Mouse (Mus musculus) adipose tissue, adult 10 weeks (tissue): ENCODE data around the gene Hsd17b10. TPM values are rescaled to one million over a fixed set of nuclear protein-coding genes. Genes with fewer than 3 reads are reported as not detected.

Source experiments
- polyA plus RNA-seq: library from polyadenylated mRNA; stranded (reverse); fragments of 350-450 nt; fragmentation: Illumina TruSeq; extraction: RNeasy Lipid Tissue Mini Kit (QIAGEN cat#74804); gene quantifications from one replicate; pipeline ENCODE4 v1.2.3, GENCODE M21; 2014; ENCODE audit warnings: low read depth, low replicate concordance

The Hsd17b10 gene
- 144 TPM for polyA plus RNA-seq

DNA sequence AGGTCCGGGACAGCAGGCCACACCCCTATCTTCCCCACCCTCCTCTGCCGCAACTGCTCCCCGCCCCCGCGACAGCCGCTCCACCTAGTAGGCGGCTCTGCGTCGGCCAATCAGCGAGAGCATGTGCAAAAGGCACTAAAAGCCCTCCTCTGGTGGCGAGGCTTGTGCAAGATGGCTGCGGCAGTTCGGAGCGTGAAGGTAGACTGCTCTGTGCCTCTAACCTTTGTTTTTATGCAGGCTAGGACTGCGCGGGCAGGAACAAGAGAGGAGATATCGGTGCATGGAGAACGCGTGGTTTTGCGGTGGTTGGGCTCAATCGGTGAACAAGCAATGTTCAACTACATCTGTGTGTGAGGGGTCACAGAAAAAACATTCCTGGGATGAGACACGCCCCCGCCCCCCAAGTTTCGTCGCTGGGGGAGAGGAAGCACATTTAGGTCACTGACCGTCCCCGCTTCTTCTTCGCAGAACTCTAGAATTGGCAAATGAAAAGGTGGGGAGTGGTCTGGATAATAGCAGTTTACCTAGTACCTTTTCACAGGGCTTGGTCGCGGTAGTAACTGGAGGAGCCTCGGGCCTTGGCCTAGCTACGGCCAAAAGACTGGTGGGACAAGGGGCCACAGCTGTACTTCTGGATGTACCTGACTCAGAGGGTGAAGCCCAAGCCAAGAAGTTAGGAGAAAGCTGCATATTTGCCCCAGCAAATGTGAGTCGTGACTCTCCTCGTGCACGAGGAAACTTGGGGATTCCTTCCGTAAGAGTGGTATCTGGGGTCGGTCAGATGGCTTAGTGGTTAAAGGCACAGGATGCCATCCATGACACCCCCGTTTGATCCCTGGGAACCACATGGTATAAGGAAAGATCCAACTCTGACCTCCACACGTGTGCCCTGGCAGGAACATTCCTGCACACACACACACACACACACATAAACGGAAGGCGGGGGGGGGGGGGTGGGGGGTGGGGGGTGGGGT is at the start of gene Hsd17b10:
Gene Hsd17b10, plus strand, starts transcription at position 109 of the 974 bp plus-strand sequence.

DNA sequence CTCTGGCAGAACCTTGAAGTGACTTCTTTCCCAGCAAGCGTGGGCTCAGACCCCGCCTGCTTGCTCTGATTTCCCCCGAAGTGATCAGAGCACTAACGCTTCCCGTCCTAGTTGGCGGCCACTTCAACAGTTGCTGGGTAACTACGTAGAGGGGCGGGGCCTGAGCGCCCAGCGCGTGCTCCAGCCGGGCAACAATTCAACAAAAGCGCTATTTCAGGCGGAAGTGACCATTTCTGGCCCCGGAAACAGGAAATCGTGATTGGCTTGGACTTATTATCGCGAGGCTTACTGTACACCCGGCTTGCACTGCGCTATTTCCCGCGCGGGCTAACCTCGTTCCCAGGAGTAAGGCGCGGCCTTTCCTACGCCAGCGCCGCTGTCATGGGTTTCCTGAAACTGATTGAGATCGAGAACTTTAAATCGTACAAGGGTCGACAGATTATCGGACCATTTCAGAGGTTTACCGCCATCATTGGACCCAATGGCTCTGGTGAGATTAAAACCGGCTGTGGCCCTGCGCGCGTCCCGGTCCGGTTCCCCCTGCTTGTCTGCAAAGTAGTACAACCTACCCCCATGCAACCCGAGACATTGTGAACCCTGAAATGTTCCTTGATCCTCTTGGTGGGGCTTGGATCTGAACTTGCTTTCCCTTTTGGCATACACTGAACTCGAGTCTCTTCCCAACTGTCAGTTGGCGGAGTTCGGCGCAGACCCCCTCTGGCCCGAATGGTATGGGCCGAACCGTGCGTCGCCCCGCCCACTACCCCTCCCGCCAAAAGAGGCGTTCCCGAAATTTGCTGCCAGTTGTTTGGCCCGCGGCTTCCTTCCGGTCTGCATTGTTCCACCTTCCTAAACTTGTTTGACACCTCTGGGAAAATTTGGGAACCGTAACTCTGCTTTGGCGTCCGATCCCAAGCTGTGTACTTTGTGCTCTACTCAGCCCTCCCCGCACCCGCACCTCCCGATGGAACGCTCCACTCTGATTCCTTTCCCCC is 14.8 kb downstream of the Hsd17b10 start, which contains the start of the genes Ribc1 and Smc1a:
Gene Ribc1, minus strand, starts transcription at position 145 of the 995 bp plus-strand sequence.
Gene Smc1a, plus strand, starts transcription at position 278 of the 995 bp plus-strand sequence.

Other genes starting within 250 kb of the Hsd17b10 start
- 74.5 TPM for gene Huwe1, start 201.0 kb upstream of the Hsd17b10 start, polyA plus RNA-seq
- gene Ribc1, start 14.4 kb downstream of the Hsd17b10 start, polyA plus RNA-seq: 3.4 TPM
- 44.2 TPM for gene Smc1a, start 14.6 kb downstream of the Hsd17b10 start, polyA plus RNA-seq
- gene Iqsec2, start 142.4 kb downstream of the Hsd17b10 start, polyA plus RNA-seq: 10.0 TPM
- gene Kdm5c, start 231.2 kb downstream of the Hsd17b10 start, polyA plus RNA-seq: 21.3 TPM